Mouse (Mus musculus): ENCODE measurements around the gene Map3k14. TPM values are rescaled to one million over a fixed set of nuclear protein-coding genes. Genes with fewer than 3 reads are reported as not detected.
A peak's percentile ranks its signal among the peaks of the same experiment; 100 is the strongest.

Gene Map3k14
- polyA plus RNA-seq, 1 experiment from 2014 or later, result 4.7 TPM

- no peak overlapping the region for H3K27ac ChIP-seq (ENCODE audit: low read depth, low read length)
- H3K27me3 ChIP-seq (replicated peaks; ENCODE audit: control insufficient read depth, insufficient read depth, low read length), result no peaks in the 10 kb centered on the region
- no peaks in the 10 kb centered on the region for H3K9me3 ChIP-seq (ENCODE audit: control insufficient read depth, low read length)
- H3K4me2 ChIP-seq (ENCODE audit: low read length), result peak overlapping the region; percentile 91
- WGBS, result 73% methylated on average over 2 of the region's 2 CpGs
- H3K9ac ChIP-seq (ENCODE audit: low read depth, low read length), result no peak overlapping the region
- H3K4me3 ChIP-seq (ENCODE audit: low read length), result peak overlapping the region; percentile 79; the same call in 1 of the 2 replicates
- ATAC-seq, result no peak
- H3K36me3 ChIP-seq (ENCODE audit: control insufficient read depth, insufficient read depth, low read length), result no peaks in the 10 kb centered on the region
- H3K4me1 ChIP-seq (ENCODE audit: control insufficient read depth, insufficient read depth, low read depth, low read length), result peaks cover 42% of the 10 kb centered on the region
These were observed 1.4 kb downstream of the Map3k14 start for GRCm38 (mm10) chr11:103265856-103266255.

GRCm38 (mm10) chr11:103265211-103265610 is 2.1 kb downstream of the Map3k14 start:
- Histone ChIP-seq H3K27ac (ENCODE audit: low read depth, low read length) (no peak overlapping the region), H3K9ac (ENCODE audit: low read depth, low read length) (no peak overlapping the region), H3K9me3 (ENCODE audit: control insufficient read depth, low read length) (no peaks in the 10 kb centered on the region), H3K36me3 (ENCODE audit: control insufficient read depth, insufficient read depth, low read length) (no peaks in the 10 kb centered on the region), H3K4me1 (ENCODE audit: control insufficient read depth, insufficient read depth, low read depth, low read length) (peaks cover 42% of the 10 kb centered on the region), H3K4me2 (ENCODE audit: low read length) (peak overlapping the region; percentile 27), H3K4me3 (ENCODE audit: low read length) (no peak overlapping the region), H3K27me3 (replicated peaks; ENCODE audit: control insufficient read depth, insufficient read depth, low read length) (no peaks in the 10 kb centered on the region)
- 45% methylated on average over 7 of the region's 7 CpGs for WGBS
- ATAC-seq, result no peak

- Histone ChIP-seq H3K27ac (ENCODE audit: low read depth, low read length) (no peak overlapping the region), H3K9ac (ENCODE audit: low read depth, low read length) (peak overlapping the region; percentile 38), H3K9me3 (ENCODE audit: control insufficient read depth, low read length) (no peaks in the 10 kb centered on the region), H3K4me1 (ENCODE audit: control insufficient read depth, insufficient read depth, low read depth, low read length) (peaks cover 42% of the 10 kb centered on the region), H3K36me3 (ENCODE audit: control insufficient read depth, insufficient read depth, low read length) (no peaks in the 10 kb centered on the region), H3K4me2 (ENCODE audit: low read length) (peak overlapping the region; percentile 35), H3K27me3 (replicated peaks; ENCODE audit: control insufficient read depth, insufficient read depth, low read length) (no peaks in the 10 kb centered on the region), H3K4me3 (ENCODE audit: low read length) (no peak overlapping the region)
- ATAC-seq, result no peak
- 68% methylated on average over 20 of the region's 20 CpGs for WGBS
These were observed 2.8 kb downstream of the Map3k14 start for GRCm38 (mm10) chr11:103264427-103265005.

GRCm38 (mm10) chr11:103263551-103263950 is 3.7 kb downstream of the Map3k14 start:
- ATAC-seq, result no peak
- H3K27ac ChIP-seq (ENCODE audit: low read depth, low read length), result peak overlapping the region; percentile 51

GRCm38 (mm10) chr11:103262412-103263267 is 4.6 kb downstream of the Map3k14 start:
- WGBS, result 60% methylated on average over 20 of the region's 20 CpGs
- H3K36me3 ChIP-seq (ENCODE audit: control insufficient read depth, insufficient read depth, low read length), result no peaks in the 10 kb centered on the region
- ATAC-seq, result no peak
- H3K9me3 ChIP-seq (ENCODE audit: control insufficient read depth, low read length), result no peaks in the 10 kb centered on the region
- H3K4me1 ChIP-seq (ENCODE audit: control insufficient read depth, insufficient read depth, low read depth, low read length), result peaks cover 34% of the 10 kb centered on the region
- no peak overlapping the region for H3K4me3 ChIP-seq (ENCODE audit: low read length)
- no peak overlapping the region for H3K27ac ChIP-seq (ENCODE audit: low read depth, low read length)
- H3K4me2 ChIP-seq (ENCODE audit: low read length), result no peak overlapping the region
- H3K9ac ChIP-seq (ENCODE audit: low read depth, low read length), result 0 out of 2 replicates have a peak overlapping the region, but pooled peaks have one; percentile 4
- H3K27me3 ChIP-seq (replicated peaks; ENCODE audit: control insufficient read depth, insufficient read depth, low read length), result no peaks in the 10 kb centered on the region

More at GRCm38 (mm10) chr11:103263551-103263950, 3.7 kb downstream of the Map3k14 start:
- Histone ChIP-seq H3K4me2 (ENCODE audit: low read length) (peak overlapping the region; percentile 35), H3K4me1 (ENCODE audit: control insufficient read depth, insufficient read depth, low read depth, low read length) (peaks cover 42% of the 10 kb centered on the region), H3K36me3 (ENCODE audit: control insufficient read depth, insufficient read depth, low read length) (no peaks in the 10 kb centered on the region), H3K9ac (ENCODE audit: low read depth, low read length) (peak overlapping the region; percentile 48; the same call in 1 of the 2 replicates), H3K9me3 (ENCODE audit: control insufficient read depth, low read length) (no peaks in the 10 kb centered on the region), H3K27me3 (replicated peaks; ENCODE audit: control insufficient read depth, insufficient read depth, low read length) (no peaks in the 10 kb centered on the region), H3K4me3 (ENCODE audit: low read length) (no peak overlapping the region)
- WGBS, result 26% methylated on average over 10 of the region's 10 CpGs

- Histone ChIP-seq H3K4me3 (ENCODE audit: low read length) (no peak overlapping the region), H3K9ac (ENCODE audit: low read depth, low read length) (no peak overlapping the region), H3K27ac (ENCODE audit: low read depth, low read length) (no peak overlapping the region), H3K9me3 (ENCODE audit: control insufficient read depth, low read length) (no peaks in the 10 kb centered on the region), H3K36me3 (ENCODE audit: control insufficient read depth, insufficient read depth, low read length) (no peaks in the 10 kb centered on the region), H3K4me2 (ENCODE audit: low read length) (no peak overlapping the region), H3K27me3 (replicated peaks; ENCODE audit: control insufficient read depth, insufficient read depth, low read length) (no peaks in the 10 kb centered on the region), H3K4me1 (ENCODE audit: control insufficient read depth, insufficient read depth, low read depth, low read length) (peaks cover 34% of the 10 kb centered on the region)
- ATAC-seq, result no peak
- WGBS, result 84% methylated on average over 7 of the region's 7 CpGs
These were observed 5.4 kb downstream of the Map3k14 start for GRCm38 (mm10) chr11:103261671-103262411.

- 91% methylated on average over 12 of the region's 12 CpGs for WGBS
- peaks cover 26% of the 10 kb centered on the region for H3K4me1 ChIP-seq (ENCODE audit: control insufficient read depth, insufficient read depth, low read depth, low read length)
- no peak for ATAC-seq
- H3K9me3 ChIP-seq (ENCODE audit: control insufficient read depth, low read length), result no peaks in the 10 kb centered on the region
- H3K36me3 ChIP-seq (ENCODE audit: control insufficient read depth, insufficient read depth, low read length), result no peaks in the 10 kb centered on the region
- no peak overlapping the region for H3K4me2 ChIP-seq (ENCODE audit: low read length)
- H3K27ac ChIP-seq (ENCODE audit: low read depth, low read length), result no peak overlapping the region
- H3K27me3 ChIP-seq (replicated peaks; ENCODE audit: control insufficient read depth, insufficient read depth, low read length), result no peaks in the 10 kb centered on the region
- H3K9ac ChIP-seq (ENCODE audit: low read depth, low read length), result no peak overlapping the region
- no peak overlapping the region for H3K4me3 ChIP-seq (ENCODE audit: low read length)
These were observed 6.6 kb downstream of the Map3k14 start for GRCm38 (mm10) chr11:103260515-103261192.

GRCm38 (mm10) chr11:103260034-103260433 is 7.2 kb downstream of the Map3k14 start:
- H3K4me3 ChIP-seq (ENCODE audit: low read length), result no peak overlapping the region
- ATAC-seq, result no peak
- no peaks in the 10 kb centered on the region for H3K36me3 ChIP-seq (ENCODE audit: control insufficient read depth, insufficient read depth, low read length)
- peaks cover 24% of the 10 kb centered on the region for H3K4me1 ChIP-seq (ENCODE audit: control insufficient read depth, insufficient read depth, low read depth, low read length)
- H3K27me3 ChIP-seq (replicated peaks; ENCODE audit: control insufficient read depth, insufficient read depth, low read length), result no peaks in the 10 kb centered on the region
- H3K9me3 ChIP-seq (ENCODE audit: control insufficient read depth, low read length), result no peaks in the 10 kb centered on the region
- H3K9ac ChIP-seq (ENCODE audit: low read depth, low read length), result no peak overlapping the region
- H3K4me2 ChIP-seq (ENCODE audit: low read length), result no peak overlapping the region
- 97% methylated on average over 5 of the region's 5 CpGs for WGBS
- H3K27ac ChIP-seq (ENCODE audit: low read depth, low read length), result no peak overlapping the region

Data from hindbrain, embryonic 16.5 days (tissue).